Mouse (Mus musculus): ENCODE measurements around the gene Sept4.

GRCm38 (mm10) chr11:87555106-87555703, 13.5 kb upstream of the Sept4 start:
- TF ChIP-seq POLR2A (IDR thresholded peaks at IDR 0.05; ENCODE audit: control insufficient read depth, low read depth, low read length) (no peak), CTCF (IDR thresholded peaks at IDR 0.05; ENCODE audit: control insufficient read depth, insufficient read depth, insufficient replicate concordance, low read depth, low read length) (no peak)
